ENCODE assay signal across 8 mouse cellular contexts in genomic region chr11:103266729-103267345, GRCm38 (mm10). TPM values are rescaled to one million over a fixed set of nuclear protein-coding genes. Genes with fewer than 3 reads are reported as not detected.
DNase-seq lines count a peak whose midpoint lies in the region; ATAC-seq and TF ChIP-seq lines count a peak whose summit lies in the region.

No protein-coding gene starts in this region.

- no peak; the same call in 1 of the 2 replicates for ATAC-seq in intestine, embryonic 15.5 days
- peak; percentile 19 for ATAC-seq in neural tube, embryonic 12.5 days (ENCODE audit: low FRiP score, low read depth)

- no peaks in the 10 kb centered on the region for H3K9me3 ChIP-seq in embryonic facial prominence, embryonic 10.5 days
- H3K9me3 ChIP-seq in intestine, embryonic 15.5 days, result no peaks in the 10 kb centered on the region
- H3K9me3 ChIP-seq in neural tube, embryonic 12.5 days, result no peaks in the 10 kb centered on the region

- H3K4me1 ChIP-seq in embryonic facial prominence, embryonic 10.5 days, result peaks cover 66% of the 10 kb centered on the region
- H3K4me1 ChIP-seq in intestine, embryonic 15.5 days (replicated peaks), result peaks cover 30% of the 10 kb centered on the region
- H3K4me1 ChIP-seq in neural tube, embryonic 12.5 days, result peaks cover 44% of the 10 kb centered on the region

- peak; percentile 29; the same call in 1 of the 2 replicates for TF ChIP-seq CTCF in layer of hippocampus, adult 2 months (conservative IDR thresholded peaks at IDR 0.05)

- 1% methylated on average over 42 of the region's 42 CpGs for WGBS in embryonic facial prominence, embryonic 10.5 days
- under 1% methylated on average over 41 of the region's 42 CpGs for WGBS in intestine, embryonic 15.5 days
- WGBS in neural tube, embryonic 12.5 days, result 1% methylated on average over 41 of the region's 42 CpGs

- peak overlapping the region; percentile 86 for H3K4me2 ChIP-seq in intestine, embryonic 15.5 days (replicated peaks)
- H3K4me2 ChIP-seq in neural tube, embryonic 12.5 days (replicated peaks), result peak overlapping the region; percentile 77

- no peaks in the 10 kb centered on the region for H3K36me3 ChIP-seq in embryonic facial prominence, embryonic 10.5 days (replicated peaks)
- no peaks in the 10 kb centered on the region for H3K36me3 ChIP-seq in intestine, embryonic 15.5 days
- H3K36me3 ChIP-seq in neural tube, embryonic 12.5 days, result no peaks in the 10 kb centered on the region

- H3K9ac ChIP-seq in intestine, embryonic 15.5 days, result peak overlapping the region; percentile 70
- H3K9ac ChIP-seq in neural tube, embryonic 12.5 days, result peak overlapping the region; percentile 73

- H3K27ac ChIP-seq in layer of hippocampus, adult 2 months, result peak overlapping the region; percentile 92
- peak overlapping the region; percentile 90 for H3K27ac ChIP-seq in embryonic facial prominence, embryonic 10.5 days (replicated peaks)
- peak overlapping the region; percentile 80 for H3K27ac ChIP-seq in intestine, embryonic 15.5 days
- H3K27ac ChIP-seq in neural tube, embryonic 12.5 days, result peak overlapping the region; percentile 54; the same call in 1 of the 2 replicates

- peak overlapping the region; percentile 81 for H3K4me3 ChIP-seq in layer of hippocampus, adult 2 months
- peak overlapping the region; percentile 75 for H3K4me3 ChIP-seq in embryonic facial prominence, embryonic 10.5 days
- peak overlapping the region; percentile 59 for H3K4me3 ChIP-seq in intestine, embryonic 15.5 days (replicated peaks)
- peak overlapping the region; percentile 59 for H3K4me3 ChIP-seq in neural tube, embryonic 12.5 days

- H3K27me3 ChIP-seq in embryonic facial prominence, embryonic 10.5 days (replicated peaks; ENCODE audit: low read depth, poor library complexity, severe bottlenecking), result no peaks in the 10 kb centered on the region
- H3K27me3 ChIP-seq in intestine, embryonic 15.5 days (replicated peaks), result no peaks in the 10 kb centered on the region
- H3K27me3 ChIP-seq in neural tube, embryonic 12.5 days (replicated peaks), result no peaks in the 10 kb centered on the region

- intact Hi-C loops in left cerebral cortex, postnatal 25 days (cut with DNase I), result loop anchor here (2.0 to 5.0 kb wide), 4 partner anchors 34 to 150 kb away; partner anchors contain the start of genes Fmnl1 and Hexim1

- DNase-seq in layer of hippocampus, adult 2 months (ENCODE audit: low spot score in 2 of 2), result no peak
- no peak for DNase-seq in layer of hippocampus, adult 9-10 months (ENCODE audit: low spot score)
- DNase-seq in embryonic facial prominence, embryonic 10.5 days (ENCODE audit: low spot score), result no peak
- no peak for DNase-seq in layer of hippocampus, adult 9-11 months
- DNase-seq in kidney, adult 18-20 months, result no peak
- no peak for DNase-seq in left cerebral cortex, postnatal 25 days (ENCODE audit: low spot score in 2 of 2)

RNA-seq across cellular contexts. Expression of gene Map3k14, which starts 0.4 kb away (rescaled TPM):
- total RNA-seq in layer of hippocampus, adult 2 months (2021), result 1 to 10 TPM; 3.3 TPM
- 3.1 and 3.2 TPM in 2 replicates for polyA plus RNA-seq in embryonic facial prominence, embryonic 10.5 days (2016; fragmentation: Nextera tagmentation; extraction: Ambion mirVana)
- 2.9 and 3.6 TPM in 2 replicates for polyA plus RNA-seq in intestine, embryonic 15.5 days (2015; fragmentation: Nextera tagmentation; extraction: Ambion mirVana)
- polyA plus RNA-seq in neural tube, embryonic 12.5 days (2016; fragmentation: Nextera tagmentation; extraction: Ambion mirVana), result 3.9 and 4.8 TPM in 2 replicates
- 1 to 10 TPM; 4.1 to 4.3 TPM for total RNA-seq in left cerebral cortex, postnatal 25 days (2021)

RNA-seq across cellular contexts. Expression of gene Spata32, which starts 48.6 kb away (rescaled TPM):
- 1 to 10 TPM; 1.2 to 1.3 TPM for total RNA-seq in layer of hippocampus, adult 2 months (2021)
- polyA plus RNA-seq in embryonic facial prominence, embryonic 10.5 days (2016; fragmentation: Nextera tagmentation; extraction: Ambion mirVana), result not detected in 2 replicates
- not detected in 2 replicates for polyA plus RNA-seq in intestine, embryonic 15.5 days (2015; fragmentation: Nextera tagmentation; extraction: Ambion mirVana)
- 0.18 and 0.31 TPM in 2 replicates for polyA plus RNA-seq in neural tube, embryonic 12.5 days (2016; fragmentation: Nextera tagmentation; extraction: Ambion mirVana)
- 1 to 10 TPM; 1.3 to 1.4 TPM for total RNA-seq in left cerebral cortex, postnatal 25 days (2021)

RNA-seq across cellular contexts. Expression of gene 1700023F06Rik, which starts 58.5 kb away (rescaled TPM):
- total RNA-seq in layer of hippocampus, adult 2 months (2021), result 1 to 10 TPM; 1.5 to 2.0 TPM
- 0.47 and 0.49 TPM in 2 replicates for polyA plus RNA-seq in embryonic facial prominence, embryonic 10.5 days (2016; fragmentation: Nextera tagmentation; extraction: Ambion mirVana)
- 0.73 and 1.0 TPM in 2 replicates for polyA plus RNA-seq in intestine, embryonic 15.5 days (2015; fragmentation: Nextera tagmentation; extraction: Ambion mirVana)
- 0.39 and 0.47 TPM in 2 replicates for polyA plus RNA-seq in neural tube, embryonic 12.5 days (2016; fragmentation: Nextera tagmentation; extraction: Ambion mirVana)
- 1 to 10 TPM; 1.5 to 2.4 TPM for total RNA-seq in left cerebral cortex, postnatal 25 days (2021)
